Mouse (Mus musculus) forebrain, embryonic 11.5 days (tissue): ENCODE results near the gene Tex14. TPM values are rescaled to one million over a fixed set of nuclear protein-coding genes. Genes with fewer than 3 reads are reported as not detected.
"Not testable (repeated sequence)": the region's sequence is repeated elsewhere in the genome, so short reads cannot be mapped to it uniquely, and the experiment has no call there.

Source experiments
- ATAC-seq: fragments of 200-750 bp; cut with Nextera tagmentation; replicated peaks from 2 replicates; pipeline ENCODE4 v1.8.0; 2017; ENCODE audit warnings: moderate TSS enrichment; ENCODE audit not compliant: low FRiP score
- DNase-seq: peaks from one replicate; pipeline ENCODE4 v3.0.0-alpha.2; 2017; ENCODE audit warnings: low spot score
- H3K27ac ChIP-seq: fragments of 300-500 bp; sonication (generic); 2 replicates; pipeline ENCODE4 v1.5.1; 2014; ENCODE audit warnings: low read depth, low read length
- H3K27me3 ChIP-seq: fragments of 300-500 bp; sonication (generic); 2 replicates; pipeline ENCODE4 v1.6.1; 2014; ENCODE audit warnings: mild to moderate bottlenecking, low read length, mixed read lengths; ENCODE audit not compliant: control insufficient read depth, insufficient read depth
- H3K36me3 ChIP-seq: fragments of 300-500 bp; sonication (generic); 2 replicates; pipeline ENCODE4 v1.6.1; 2014; ENCODE audit warnings: mild to moderate bottlenecking, low read length, moderate library complexity, mixed read lengths; ENCODE audit not compliant: control insufficient read depth, insufficient read depth
- H3K4me1 ChIP-seq: fragments of 300-500 bp; sonication (generic); replicated peaks from 2 replicates; pipeline ENCODE4 v1.6.1; 2014; ENCODE audit warnings: low read length, mixed read lengths; ENCODE audit not compliant: control insufficient read depth, insufficient read depth
- H3K4me2 ChIP-seq: fragments of 300-500 bp; sonication (generic); 2 replicates; pipeline ENCODE4 v1.6.1; 2014; ENCODE audit warnings: low read depth, mild to moderate bottlenecking, low read length, moderate library complexity, mixed read lengths; ENCODE audit not compliant: severe bottlenecking
- H3K4me3 ChIP-seq: fragments of 300-500 bp; sonication (generic); 2 replicates; pipeline ENCODE4 v1.5.1; 2014; ENCODE audit warnings: low read depth, low read length
- H3K9ac ChIP-seq: fragments of 300-500 bp; sonication (generic); 2 replicates; pipeline ENCODE4 v1.6.1; 2014; ENCODE audit warnings: low read length
- H3K9me3 ChIP-seq: fragments of 300-500 bp; sonication (generic); 2 replicates; pipeline ENCODE4 v1.6.1; 2016; ENCODE audit warnings: low read length, mixed read lengths; ENCODE audit not compliant: control insufficient read depth
- WGBS: fragments of 180-500 bp; shearing (Covaris S2); extraction: QIAGEN DNeasy Blood & Tissue Kit; methylation state at CpG from one replicate; pipeline ENCODE4 v1.1.7; 2014; 5-methylcytosine and 5-hydroxymethylcytosine counted together
- polyA plus RNA-seq: library from polyadenylated mRNA; unstranded; fragments of >200 nt; fragmentation: Nextera tagmentation; extraction: Ambion mirVana; gene quantifications from 2 replicates; pipeline ENCODE4 v1.2.1, GENCODE M21; 2014

Tex14 gene
- polyA plus RNA-seq, 1 experiment from 2014 or later = 0.33 TPM

DNA sequence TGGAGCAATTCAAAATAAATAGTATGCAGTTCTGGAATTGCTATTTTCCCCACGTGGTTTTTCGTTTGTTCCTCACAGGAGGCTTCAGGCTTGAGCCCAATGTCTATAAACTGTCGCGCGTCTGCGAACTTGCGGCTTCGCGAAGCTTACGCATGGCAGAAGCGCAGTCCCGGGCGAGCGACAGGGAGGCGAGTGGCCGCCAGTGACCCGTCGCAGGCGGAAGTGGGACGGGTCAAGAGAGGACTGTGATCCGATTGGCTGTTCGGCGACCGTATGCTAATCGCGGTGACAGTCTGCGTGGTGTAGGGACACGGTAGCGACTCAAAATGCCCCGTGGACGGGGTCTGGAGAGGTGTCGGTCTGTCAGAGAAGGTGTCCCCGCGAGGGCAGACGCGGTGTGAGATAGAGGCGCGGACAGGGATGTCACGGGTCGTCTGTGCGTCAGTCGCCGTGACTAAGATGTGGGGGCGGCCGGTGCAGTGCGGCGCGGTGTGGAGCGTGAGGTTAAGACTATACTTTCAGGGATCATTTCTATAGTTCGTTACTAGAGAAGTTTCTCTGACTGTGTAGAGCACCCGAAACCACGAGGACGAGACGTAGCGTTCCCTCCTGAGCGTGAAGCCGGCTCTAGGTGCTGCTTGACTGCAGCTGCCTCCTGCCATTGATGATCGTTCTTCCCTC is 57.1 kb downstream of the Tex14 start:
- not testable (repeated sequence) for H3K4me3 ChIP-seq
- WGBS = under 1% methylated on average over 20 of the region's 58 CpGs

GRCm38 (mm10) chr11:87462461-87463242 is 57.8 kb downstream of the Tex14 start:
- H3K9ac ChIP-seq = no peak overlapping the region
- H3K4me3 ChIP-seq = no peak overlapping the region
- H3K27ac ChIP-seq = peak overlapping the region; percentile 2; the same call in 1 of the 2 replicates
- no peaks in the 10 kb centered on the region for H3K4me1 ChIP-seq
- H3K9me3 ChIP-seq = no peaks in the 10 kb centered on the region
- peak; percentile 71 for ATAC-seq
- WGBS = 5% methylated on average over 9 of the region's 9 CpGs
- peak; percentile 66 for DNase-seq
- H3K4me2 ChIP-seq = no peak overlapping the region
- no peaks in the 10 kb centered on the region for H3K36me3 ChIP-seq
- H3K27me3 ChIP-seq = no peaks in the 10 kb centered on the region

More for the DNA sequence above, 57.1 kb downstream of the Tex14 start:
- not testable (repeated sequence) for H3K9me3 ChIP-seq, H3K9ac ChIP-seq, H3K27me3 ChIP-seq, H3K27ac ChIP-seq, H3K4me1 ChIP-seq, H3K36me3 ChIP-seq
- DNase-seq (peak; percentile 83), ATAC-seq (peak; percentile 99)
- peak overlapping the region; percentile 29; the same call in 1 of the 2 replicates for H3K4me2 ChIP-seq

DNA sequence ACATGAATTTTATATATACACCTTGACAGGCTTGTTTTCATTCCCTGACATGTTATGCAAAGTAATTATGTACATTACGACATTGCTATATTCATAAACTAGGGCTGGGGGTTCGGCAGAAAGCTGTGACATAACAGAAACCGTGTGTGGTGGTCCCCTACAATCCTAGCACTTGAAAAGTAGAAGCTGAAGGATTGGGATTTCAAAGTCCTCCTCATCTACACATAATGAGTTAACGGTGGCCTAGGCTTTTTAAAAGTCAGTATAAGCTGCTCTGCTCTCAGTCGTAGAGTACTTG is 58.3 kb downstream of the Tex14 start:
- ATAC-seq = no peak

GRCm38 (mm10) chr11:87463792-87464430 is 59.0 kb downstream of the Tex14 start:
- H3K4me2 ChIP-seq, H3K9me3 ChIP-seq, DNase-seq, H3K27me3 ChIP-seq, H3K4me3 ChIP-seq, H3K4me1 ChIP-seq, H3K36me3 ChIP-seq, H3K9ac ChIP-seq, H3K27ac ChIP-seq, ATAC-seq: not testable (repeated sequence)
- 79% methylated on average over 4 of the region's 4 CpGs for WGBS

More for the DNA sequence above, 58.3 kb downstream of the Tex14 start:
- Histone ChIP-seq H3K4me3 (no peak overlapping the region), H3K4me2 (no peak overlapping the region), H3K27me3 (no peaks in the 10 kb centered on the region), H3K27ac (no peak overlapping the region), H3K9ac (no peak overlapping the region), H3K36me3 (no peaks in the 10 kb centered on the region), H3K9me3 (no peaks in the 10 kb centered on the region), H3K4me1 (no peaks in the 10 kb centered on the region)
- no peak for DNase-seq
- 66% methylated on average over 5 of the region's 5 CpGs for WGBS

GRCm38 (mm10) chr11:87465990-87466593 is 61.2 kb downstream of the Tex14 start:
- no peaks in the 10 kb centered on the region for H3K36me3 ChIP-seq
- H3K9me3 ChIP-seq = no peaks in the 10 kb centered on the region
- H3K9ac ChIP-seq = no peak overlapping the region
- H3K4me1 ChIP-seq = no peaks in the 10 kb centered on the region
- no peak overlapping the region for H3K4me2 ChIP-seq
- no peak overlapping the region for H3K27ac ChIP-seq
- WGBS = 80% methylated on average over 6 of the region's 6 CpGs
- no peak overlapping the region for H3K4me3 ChIP-seq
- ATAC-seq = no peak
- no peaks in the 10 kb centered on the region for H3K27me3 ChIP-seq
- no peak for DNase-seq

GRCm38 (mm10) chr11:87467491-87468277 is 62.8 kb downstream of the Tex14 start:
- Histone ChIP-seq H3K4me3 (no peak overlapping the region), H3K27me3 (no peaks in the 10 kb centered on the region), H3K27ac (no peak overlapping the region), H3K4me2 (no peak overlapping the region), H3K36me3 (no peaks in the 10 kb centered on the region), H3K9ac (no peak overlapping the region), H3K9me3 (no peaks in the 10 kb centered on the region), H3K4me1 (no peaks in the 10 kb centered on the region)
- 69% methylated on average over 19 of the region's 19 CpGs for WGBS
- ATAC-seq = no peak
- DNase-seq = no peak

GRCm38 (mm10) chr11:87468278-87468655 is 63.4 kb downstream of the Tex14 start:
- Histone ChIP-seq H3K9me3 (no peaks in the 10 kb centered on the region), H3K4me3 (no peak overlapping the region), H3K4me1 (no peaks in the 10 kb centered on the region), H3K9ac (no peak overlapping the region), H3K27ac (no peak overlapping the region), H3K4me2 (no peak overlapping the region), H3K36me3 (no peaks in the 10 kb centered on the region), H3K27me3 (no peaks in the 10 kb centered on the region)
- DNase-seq (no peak), ATAC-seq (no peak)
- WGBS = 64% methylated on average over 7 of the region's 7 CpGs

GRCm38 (mm10) chr11:87468706-87469315 is 63.9 kb downstream of the Tex14 start:
- WGBS = 81% methylated on average over 9 of the region's 9 CpGs
- H3K4me1 ChIP-seq = no peaks in the 10 kb centered on the region
- H3K4me3 ChIP-seq = no peak overlapping the region
- no peak overlapping the region for H3K27ac ChIP-seq
- ATAC-seq (no peak), DNase-seq (no peak)
- no peak overlapping the region for H3K4me2 ChIP-seq
- no peaks in the 10 kb centered on the region for H3K27me3 ChIP-seq
- no peaks in the 10 kb centered on the region for H3K9me3 ChIP-seq
- H3K9ac ChIP-seq = no peak overlapping the region
- no peaks in the 10 kb centered on the region for H3K36me3 ChIP-seq
